Mouse (Mus musculus): ENCODE results near the gene Cenps. TPM values are rescaled to one million over a fixed set of nuclear protein-coding genes. Genes with fewer than 3 reads are reported as not detected.
A peak's percentile ranks its signal among the peaks of the same experiment; 100 is the strongest.

The Cenps gene
- polyA plus RNA-seq, 1 experiment from 2014 or later, result 30.7 TPM

DNA sequence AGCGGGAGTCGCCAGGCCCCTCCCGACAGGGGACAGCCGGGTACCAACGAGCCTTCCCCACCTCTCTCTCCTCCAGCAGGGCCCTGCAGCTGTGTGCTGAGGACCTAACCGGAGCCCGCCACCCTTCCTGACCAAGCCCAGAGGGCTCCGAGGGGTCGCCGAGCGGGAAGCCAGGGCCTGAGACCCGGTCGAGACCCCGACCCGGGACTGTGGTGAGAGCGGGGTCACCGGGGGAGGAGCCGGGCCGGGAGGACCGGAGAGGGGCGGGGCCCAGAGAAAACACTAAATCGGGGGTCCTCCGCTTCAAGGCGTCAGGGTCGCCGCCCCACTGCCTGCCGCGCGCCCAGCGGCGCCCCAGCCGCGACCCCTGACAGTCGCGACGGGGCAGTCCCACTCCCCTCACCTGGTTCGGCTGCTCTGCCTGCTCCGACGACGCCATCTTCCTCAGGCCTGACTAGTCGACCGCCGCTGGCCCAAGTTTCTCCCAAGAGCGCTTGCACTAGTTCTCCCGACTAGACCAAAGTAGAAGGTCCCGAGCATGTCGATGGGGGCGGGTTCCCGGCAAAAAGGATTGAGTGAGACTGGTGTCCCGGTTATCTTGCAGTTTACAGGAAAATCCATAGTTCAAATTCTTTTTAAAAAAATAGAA, 37.9 kb downstream of the Cenps start, which contains the start of gene Pex14:
Pex14 (minus strand) TSS at position 508 of the 649 bp plus-strand sequence.
- peak within 1 kb of the TSS; percentile 27; the same call in 1 of the 2 replicates for H3K27ac ChIP-seq
- H3K9me3 ChIP-seq, result no peaks in the 10 kb centered on the region
- H3K4me3 ChIP-seq, result peak within 1 kb of the TSS; percentile 96
- WGBS, result under 1% methylated on average over 50 of the region's 50 CpGs
- no peaks in the 10 kb centered on the region; the same call in 1 of the 2 replicates for H3K36me3 ChIP-seq
- peak within 1 kb of the TSS; percentile 89 for H3K9ac ChIP-seq
- H3K4me2 ChIP-seq (replicated peaks), result peak within 1 kb of the TSS; percentile 93
- no peaks in the 10 kb centered on the region for H3K27me3 ChIP-seq (replicated peaks)
- peaks cover 19% of the 10 kb centered on the region for H3K4me1 ChIP-seq
- peak; percentile 78 for ATAC-seq (ENCODE audit: low FRiP score, low read depth)

DNA sequence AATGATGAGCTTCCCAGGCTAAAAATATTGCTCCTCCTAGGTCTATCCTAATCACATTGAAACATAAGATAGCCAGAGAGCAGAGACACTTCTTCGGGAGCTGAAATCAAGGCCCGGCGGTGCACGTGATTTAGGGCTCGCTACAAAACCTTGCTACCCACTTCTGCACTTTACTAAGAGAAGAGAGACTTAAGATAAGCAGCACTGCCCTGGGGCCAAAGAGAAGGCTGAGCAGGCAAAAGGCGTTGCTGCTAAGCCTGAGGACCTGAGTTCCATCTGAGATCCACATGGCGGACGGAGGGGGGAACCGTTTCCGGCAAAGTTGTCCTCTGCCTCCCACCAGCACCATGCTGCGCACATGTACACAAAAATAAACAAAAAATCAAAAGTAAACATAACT, 38.9 kb downstream of the Cenps start:
- Histone ChIP-seq H3K4me2 (replicated peaks) (peak overlapping the region; percentile 93), H3K9ac (peak overlapping the region; percentile 89), H3K27me3 (replicated peaks) (no peaks in the 10 kb centered on the region), H3K27ac (no peak overlapping the region), H3K36me3 (no peaks in the 10 kb centered on the region; the same call in 1 of the 2 replicates), H3K4me3 (peak overlapping the region; percentile 96), H3K9me3 (no peaks in the 10 kb centered on the region), H3K4me1 (peaks cover 16% of the 10 kb centered on the region)
- ATAC-seq (ENCODE audit: low FRiP score, low read depth), result no peak
- 28% methylated on average over 11 of the region's 11 CpGs for WGBS

DNA sequence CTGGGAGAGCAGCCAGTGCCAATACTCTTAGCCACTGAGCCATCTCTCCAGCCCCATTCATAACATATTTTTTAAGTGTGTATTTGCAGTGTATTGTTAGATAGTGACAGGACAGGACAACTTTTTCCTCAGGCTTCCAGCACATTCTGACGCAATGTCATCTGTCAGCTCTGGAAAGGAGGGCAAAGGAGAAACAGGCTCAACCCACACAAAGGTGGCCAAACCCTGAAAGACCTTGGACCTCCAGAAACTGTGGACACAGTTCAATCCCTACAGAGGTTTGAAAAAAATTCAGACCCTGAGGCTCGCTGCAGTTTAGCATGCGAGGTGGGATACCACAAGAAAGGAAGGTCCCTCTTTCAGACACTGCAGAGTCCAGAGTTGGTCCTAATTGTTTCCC, 39.5 kb downstream of the Cenps start:
- Histone ChIP-seq H3K9me3 (no peaks in the 10 kb centered on the region), H3K4me3 (no peak overlapping the region), H3K36me3 (peaks cover 5% of the 10 kb centered on the region; the same call in 1 of the 2 replicates), H3K27me3 (replicated peaks) (no peaks in the 10 kb centered on the region), H3K27ac (no peak overlapping the region), H3K4me2 (replicated peaks) (peak overlapping the region; percentile 93; the same call in 1 of the 2 replicates), H3K4me1 (peaks cover 16% of the 10 kb centered on the region), H3K9ac (no peak overlapping the region)
- ATAC-seq (ENCODE audit: low FRiP score, low read depth), result no peak
- WGBS, result 92% methylated on average over 3 of the region's 3 CpGs

DNA sequence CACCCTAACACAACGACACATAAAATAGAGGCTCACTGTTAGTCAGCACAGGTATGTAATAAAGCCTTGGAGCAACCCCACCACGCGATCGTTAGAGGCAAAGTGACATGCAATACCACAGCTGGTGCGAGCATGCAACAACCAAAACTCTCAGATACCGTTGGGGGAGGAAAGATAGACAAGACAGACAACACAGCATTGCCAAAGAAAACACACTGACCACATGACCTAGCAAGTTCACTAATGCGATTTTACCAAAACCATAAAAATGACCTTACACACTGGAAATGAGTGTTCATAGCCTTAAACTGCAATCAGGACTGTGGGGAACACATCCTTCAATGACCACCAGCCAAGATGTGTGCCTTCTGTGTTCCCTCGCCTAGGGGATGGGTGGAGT, 46.1 kb downstream of the Cenps start:
- Histone ChIP-seq H3K27me3 (replicated peaks) (no peaks in the 10 kb centered on the region), H3K4me1 (no peaks in the 10 kb centered on the region), H3K36me3 (peaks cover 11% of the 10 kb centered on the region; the same call in 1 of the 2 replicates), H3K4me3 (no peak overlapping the region), H3K9ac (no peak overlapping the region), H3K4me2 (replicated peaks) (no peak overlapping the region), H3K9me3 (no peaks in the 10 kb centered on the region), H3K27ac (no peak overlapping the region)
- 84% methylated on average over 8 of the region's 8 CpGs for WGBS
- ATAC-seq (ENCODE audit: low FRiP score, low read depth), result no peak

DNA sequence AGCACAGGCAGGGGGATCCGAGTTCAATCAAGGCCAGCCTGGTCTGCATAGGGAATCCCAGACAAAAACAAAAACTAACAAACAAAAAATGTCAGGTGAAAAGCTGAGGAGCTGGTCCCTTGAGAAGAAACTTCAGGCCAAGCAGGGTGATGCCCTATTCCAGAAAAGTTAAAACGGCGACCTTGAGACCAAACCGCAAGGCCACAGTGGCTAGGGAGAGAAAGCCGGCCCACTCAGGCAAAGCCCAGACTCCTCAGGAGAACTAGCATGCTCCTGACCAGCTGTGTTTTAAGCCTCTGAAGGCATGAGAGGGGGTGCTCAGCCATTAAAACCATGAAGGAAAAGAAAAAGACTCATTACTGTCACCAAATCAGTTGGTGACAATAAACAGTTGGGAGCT, 52.0 kb downstream of the Cenps start:
- WGBS, result 85% methylated on average over 5 of the region's 5 CpGs
- H3K27me3 ChIP-seq (replicated peaks), result no peaks in the 10 kb centered on the region
- 0 out of 2 replicates have a peak, but pooled peaks cover 3% of the 10 kb centered on the region for H3K4me1 ChIP-seq
- no peaks in the 10 kb centered on the region for H3K9me3 ChIP-seq
- no peak overlapping the region for H3K4me2 ChIP-seq (replicated peaks)
- ATAC-seq (ENCODE audit: low FRiP score, low read depth), result no peak
- no peak overlapping the region for H3K4me3 ChIP-seq
- no peak overlapping the region for H3K27ac ChIP-seq
- no peaks in the 10 kb centered on the region for H3K36me3 ChIP-seq
- no peak overlapping the region for H3K9ac ChIP-seq

DNA sequence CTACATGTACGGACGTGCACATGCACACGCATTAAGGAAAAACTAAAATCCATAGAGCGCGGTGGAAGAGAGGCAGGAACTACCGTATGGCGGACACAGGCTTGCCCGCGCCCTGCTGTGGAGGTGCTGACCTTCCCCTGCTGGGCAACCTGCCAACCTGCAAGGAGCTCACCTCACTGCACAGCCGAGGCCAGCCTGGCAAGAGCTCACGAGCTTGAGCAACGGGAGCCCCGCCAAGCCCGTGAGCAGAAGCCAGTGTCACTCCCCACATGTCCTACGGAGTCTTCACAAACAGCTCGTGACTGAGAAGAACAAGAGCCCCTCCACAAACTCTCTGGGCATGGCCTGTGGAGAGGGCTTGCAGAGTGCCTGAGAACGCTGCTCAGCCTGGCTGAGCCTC, 55.9 kb downstream of the Cenps start:
- Histone ChIP-seq H3K9ac (no peak overlapping the region), H3K9me3 (no peaks in the 10 kb centered on the region), H3K4me3 (no peak overlapping the region), H3K27me3 (replicated peaks) (no peaks in the 10 kb centered on the region), H3K4me2 (replicated peaks) (no peak overlapping the region), H3K36me3 (no peaks in the 10 kb centered on the region), H3K27ac (no peak overlapping the region), H3K4me1 (peaks cover 5% of the 10 kb centered on the region; the same call in 1 of the 2 replicates)
- 82% methylated on average over 17 of the region's 17 CpGs for WGBS
- no peak for ATAC-seq (ENCODE audit: low FRiP score, low read depth)

DNA sequence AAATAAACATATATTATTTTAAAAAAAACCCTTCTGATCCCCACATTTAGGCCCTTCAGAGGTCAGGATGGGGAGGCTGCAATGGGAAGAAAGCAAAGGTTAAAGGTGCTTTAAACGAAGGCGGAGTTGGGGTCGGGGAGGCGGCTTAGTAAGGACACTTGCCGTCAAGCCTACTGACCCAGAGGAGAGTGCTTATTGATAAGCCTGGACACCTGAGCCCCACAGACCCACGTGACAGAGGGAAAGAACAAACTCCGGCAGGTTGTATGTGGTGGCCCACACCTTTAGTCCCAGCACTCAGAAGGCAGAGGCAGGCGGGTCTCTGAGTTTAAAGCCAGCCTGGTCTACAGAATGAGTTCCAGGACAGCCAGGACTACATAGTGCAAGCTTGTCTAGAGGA, 57.3 kb downstream of the Cenps start:
- Histone ChIP-seq H3K4me3 (no peak overlapping the region), H3K36me3 (peaks cover 5% of the 10 kb centered on the region; the same call in 1 of the 2 replicates), H3K4me1 (peaks cover 12% of the 10 kb centered on the region; the same call in 1 of the 2 replicates), H3K4me2 (replicated peaks) (no peak overlapping the region), H3K9ac (no peak overlapping the region), H3K9me3 (no peaks in the 10 kb centered on the region), H3K27me3 (replicated peaks) (no peaks in the 10 kb centered on the region), H3K27ac (no peak overlapping the region)
- WGBS, result 93% methylated on average over 8 of the region's 8 CpGs
- ATAC-seq (ENCODE audit: low FRiP score, low read depth), result no peak

DNA sequence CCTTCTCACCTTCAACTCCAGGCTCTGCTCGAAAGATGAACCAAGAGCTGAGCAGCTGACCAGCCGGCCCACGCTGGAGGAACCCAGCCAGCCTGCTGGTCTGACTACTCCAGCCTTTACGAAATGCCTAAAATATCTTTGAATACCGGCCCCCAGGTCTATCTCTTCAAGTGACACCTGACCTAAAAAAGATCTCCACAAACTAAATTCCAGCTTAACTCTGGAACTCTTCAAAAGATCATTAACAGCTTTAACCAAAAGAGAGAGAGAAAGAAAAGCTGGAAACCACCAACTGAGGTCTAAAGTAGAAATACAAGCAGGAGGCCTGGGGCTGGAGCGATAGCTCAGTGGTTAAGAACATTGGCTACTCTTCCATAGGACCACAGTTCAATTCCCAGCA, 57.8 kb downstream of the Cenps start:
- Histone ChIP-seq H3K9ac (no peak overlapping the region), H3K27me3 (replicated peaks) (no peaks in the 10 kb centered on the region), H3K36me3 (peaks cover 6% of the 10 kb centered on the region), H3K4me1 (peaks cover 12% of the 10 kb centered on the region; the same call in 1 of the 2 replicates), H3K4me2 (replicated peaks) (no peak overlapping the region), H3K27ac (no peak overlapping the region), H3K4me3 (no peak overlapping the region), H3K9me3 (no peaks in the 10 kb centered on the region)
- 88% methylated on average over 6 of the region's 6 CpGs for WGBS
- ATAC-seq (ENCODE audit: low FRiP score, low read depth), result no peak

DNA sequence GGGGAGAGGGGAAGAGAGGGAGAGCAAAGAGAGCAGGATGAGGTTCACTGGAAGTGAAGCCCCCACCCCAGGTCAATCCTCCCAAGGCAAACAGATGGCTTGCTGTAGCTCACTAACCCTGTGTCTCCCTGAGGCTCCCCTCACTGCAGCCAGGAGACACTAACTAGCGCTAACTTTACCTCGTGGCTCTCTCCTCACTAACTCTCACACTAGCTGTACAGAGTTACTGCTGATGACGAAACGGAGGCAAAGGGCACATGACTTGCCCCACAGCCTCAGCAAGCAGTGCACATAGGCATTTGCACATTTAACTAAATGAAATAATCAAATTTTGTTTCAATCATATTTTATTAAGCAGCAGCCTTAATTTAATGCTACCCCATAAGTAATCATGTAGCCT, 59.2 kb downstream of the Cenps start:
- H3K4me3 ChIP-seq, result no peak overlapping the region
- no peaks in the 10 kb centered on the region for H3K9me3 ChIP-seq
- no peak overlapping the region for H3K9ac ChIP-seq
- H3K27ac ChIP-seq, result no peak overlapping the region
- 54% methylated on average over 4 of the region's 4 CpGs for WGBS
- no peak overlapping the region for H3K4me2 ChIP-seq (replicated peaks)
- no peaks in the 10 kb centered on the region for H3K27me3 ChIP-seq (replicated peaks)
- ATAC-seq (ENCODE audit: low FRiP score, low read depth), result no peak
- H3K36me3 ChIP-seq, result peaks cover 9% of the 10 kb centered on the region
- H3K4me1 ChIP-seq, result peaks cover 12% of the 10 kb centered on the region; the same call in 1 of the 2 replicates

Other genes with a start within 250 kb of the Cenps start
- gene Pex14, start 37.8 kb downstream of the Cenps start, polyA plus RNA-seq (2016; fragmentation: Nextera tagmentation; extraction: Ambion mirVana), result 53.7 and 56.8 TPM in 2 replicates
- 33.3 and 36.0 TPM in 2 replicates for gene Dffa, start 33.5 kb downstream of the Cenps start, polyA plus RNA-seq (2016; fragmentation: Nextera tagmentation; extraction: Ambion mirVana)
- gene Cort, start 10.9 kb downstream of the Cenps start, polyA plus RNA-seq (2016; fragmentation: Nextera tagmentation; extraction: Ambion mirVana), result 0.30 and 0.32 TPM in 2 replicates
- gene Pgd, start 29.1 kb upstream of the Cenps start, polyA plus RNA-seq (2016; fragmentation: Nextera tagmentation; extraction: Ambion mirVana), result 127 TPM in 2 replicates
- 111 and 136 TPM in 2 replicates for gene Kif1b, start 170.1 kb upstream of the Cenps start, polyA plus RNA-seq (2016; fragmentation: Nextera tagmentation; extraction: Ambion mirVana)